15 mouse cellular contexts compared by ENCODE assay signal in genomic region chr13:20127553-20127952, GRCm38 (mm10). TPM values are rescaled to one million over a fixed set of nuclear protein-coding genes. Genes with fewer than 3 reads are reported as not detected.
A peak's percentile ranks its signal among the peaks of the same experiment; 100 is the strongest.
DNase-seq lines count a peak whose midpoint lies in the region; ATAC-seq lines count a peak whose summit lies in the region.
"Had no signal": no experiment of that assay in that cellular context is flagged by ENCODE, and none has a peak within 500 bp of the region (broad histone marks: within the 10 kb centered on the region; RNA-seq: fewer than 3 reads in every experiment).

No protein-coding gene starts in this region.

- WGBS in heart, embryonic 15.5 days = 70% methylated on average over 4 of the region's 4 CpGs
- 74% methylated on average over 4 of the region's 4 CpGs for WGBS in heart, embryonic 10.5 days
- WGBS in lung, embryonic 15.5 days = 67% methylated on average over 4 of the region's 4 CpGs
- WGBS in macrophage (ENCODE audit: missing documents) = 0% methylated on average over 4 of the region's 4 CpGs

- H3K4me3 ChIP-seq in heart, embryonic 15.5 days = no peak overlapping the region
- H3K4me3 ChIP-seq in heart, embryonic 10.5 days = no peak overlapping the region
- no peak overlapping the region for H3K4me3 ChIP-seq in lung, embryonic 15.5 days
- H3K4me3 ChIP-seq in macrophage (ENCODE audit: inconsistent target) = no peak overlapping the region
- H3K4me3 ChIP-seq: erythroblast, embryonic 14.5 days; heart, embryonic 13.5 days; midbrain, embryonic 13.5 days; neural tube, embryonic 12.5 days had no signal

- H3K4me1 ChIP-seq in heart, embryonic 15.5 days (replicated peaks) = peaks cover 3% of the 10 kb centered on the region; the same call in 1 of the 2 replicates
- peaks cover 5% of the 10 kb centered on the region; the same call in 1 of the 2 replicates for H3K4me1 ChIP-seq in heart, embryonic 10.5 days
- H3K4me1 ChIP-seq in lung, embryonic 15.5 days = peaks cover 59% of the 10 kb centered on the region
- H3K4me1 ChIP-seq: midbrain, embryonic 13.5 days; neural tube, embryonic 12.5 days had no signal

- no peak overlapping the region for H3K4me2 ChIP-seq in heart, embryonic 15.5 days
- no peak overlapping the region for H3K4me2 ChIP-seq in lung, embryonic 15.5 days
- H3K4me2 ChIP-seq: heart, embryonic 13.5 days; midbrain, embryonic 13.5 days; neural tube, embryonic 12.5 days had no signal

- H3K27me3 ChIP-seq in heart, embryonic 15.5 days = no peaks in the 10 kb centered on the region
- no peaks in the 10 kb centered on the region for H3K27me3 ChIP-seq in heart, embryonic 10.5 days (ENCODE audit: insufficient read depth, poor library complexity, severe bottlenecking)
- H3K27me3 ChIP-seq in lung, embryonic 15.5 days = no peaks in the 10 kb centered on the region
- H3K27me3 ChIP-seq: heart, embryonic 13.5 days; midbrain, embryonic 13.5 days; neural tube, embryonic 12.5 days had no signal

- H3K9ac ChIP-seq in heart, embryonic 15.5 days = no peak overlapping the region
- no peak overlapping the region for H3K9ac ChIP-seq in lung, embryonic 15.5 days
- H3K9ac ChIP-seq: heart, embryonic 13.5 days; midbrain, embryonic 13.5 days; neural tube, embryonic 12.5 days had no signal

- peaks cover 91% of the 10 kb centered on the region for H3K79me2 ChIP-seq in macrophage (ENCODE audit: inconsistent target)

- H3K27ac ChIP-seq in heart, embryonic 15.5 days = no peak overlapping the region
- no peak overlapping the region for H3K27ac ChIP-seq in heart, embryonic 10.5 days
- 0 out of 2 replicates have a peak overlapping the region, but pooled peaks have one; percentile 19 for H3K27ac ChIP-seq in lung, embryonic 15.5 days
- peak overlapping the region; percentile 96 for H3K27ac ChIP-seq in macrophage
- H3K27ac ChIP-seq: heart, embryonic 13.5 days; midbrain, embryonic 13.5 days; neural tube, embryonic 12.5 days had no signal

- H3K9me3 ChIP-seq in heart, embryonic 15.5 days (replicated peaks) = no peaks in the 10 kb centered on the region
- H3K9me3 ChIP-seq in heart, embryonic 10.5 days = no peaks in the 10 kb centered on the region
- H3K9me3 ChIP-seq in lung, embryonic 15.5 days = no peaks in the 10 kb centered on the region
- H3K9me3 ChIP-seq: heart, embryonic 13.5 days; midbrain, embryonic 13.5 days; neural tube, embryonic 12.5 days had no signal

- H3K36me3 ChIP-seq in heart, embryonic 15.5 days = no peaks in the 10 kb centered on the region
- no peaks in the 10 kb centered on the region for H3K36me3 ChIP-seq in heart, embryonic 10.5 days
- H3K36me3 ChIP-seq in lung, embryonic 15.5 days = no peaks in the 10 kb centered on the region
- H3K36me3 ChIP-seq in macrophage (ENCODE audit: inconsistent target) = no peaks in the 10 kb centered on the region
- H3K36me3 ChIP-seq: heart, embryonic 13.5 days; midbrain, embryonic 13.5 days; neural tube, embryonic 12.5 days had no signal

- DNase-seq in heart, embryonic 10.5 days (ENCODE audit: low spot score) = no peak
- DNase-seq in lung, postnatal 14 days = no peak
- DNase-seq in MEL-GATA-1-ER (ENCODE audit: extremely low read depth, low read depth) = peak; percentile 36
- DNase-seq in cerebellum, adult 11-12 months = no peak
- DNase-seq: adrenal gland, adult 8-10 months; retina, postnatal 1 day had no signal

- 0 out of 2 replicates have a peak, but pooled peaks have one; percentile 43 for ATAC-seq in heart, embryonic 15.5 days (replicated peaks; ENCODE audit: insufficient number of reproducible peaks, insufficient read depth, low FRiP score, low read depth)
- no peak for ATAC-seq in lung, embryonic 15.5 days (ENCODE audit: borderline replicate concordance, extremely low read depth, low FRiP score, low TSS enrichment)
- no peak for ATAC-seq in erythroid progenitor cell, adult 5-6 weeks (replicated peaks; ENCODE audit: low FRiP score, poor library complexity, severe bottlenecking)
- ATAC-seq: CD4-positive, CD25-positive, alpha-beta regulatory T cell, adult 4 months; midbrain, embryonic 13.5 days had no signal

RNA-seq across cellular contexts. Expression of gene Elmo1, which starts 37.2 kb away (rescaled TPM):
- polyA plus RNA-seq in heart, embryonic 15.5 days (2015; fragmentation: Nextera tagmentation; extraction: Ambion mirVana) = 10.1 and 17.6 TPM in 2 replicates
- polyA plus RNA-seq in heart, embryonic 10.5 days (2016; fragmentation: Nextera tagmentation; extraction: Ambion mirVana) = 9.4 and 11.5 TPM in 2 replicates
- polyA plus RNA-seq in lung, embryonic 15.5 days (2015; fragmentation: Nextera tagmentation; extraction: Ambion mirVana) = 32.8 and 37.1 TPM in 2 replicates
- 100 to 1,000 TPM; 288 to 518 (median 336) TPM for total RNA-seq in macrophage (2018; cell fraction: chromatin; rRNA removed)
- 10 to 100 TPM; 26.3 to 39.5 (median 30.3) TPM for total RNA-seq in macrophage (2018; cell fraction: cytosol; rRNA removed)
- 100 to 1,000 TPM in 22 of 26 experiments, 10 to 100 TPM in 4; 95.7 to 372 (median 152) TPM for total RNA-seq in macrophage (2018; cell fraction: nucleus; rRNA removed)
- 20.9 to 48.4 TPM (median 31.3 TPM) in 3 replicates for polyA plus RNA-seq in macrophage (2018)
- 20.5 and 20.9 TPM in 2 replicates for total RNA-seq in erythroid progenitor cell, adult 5-6 weeks (2015; ENCODE audit: low replicate concordance)
- 5.7 and 9.6 TPM in 2 replicates for total RNA-seq in erythroid progenitor cell, adult 5-6 weeks (2017; ENCODE audit: low replicate concordance)

Comparison
In these comparisons a context has a peak if more than half of its experiments do, and no peak if none do; other contexts are left out.
1. H3K27ac ChIP-seq: peak in lung, embryonic 15.5 days (single experiment) and macrophage (single experiment); none in heart, embryonic 15.5 days (single experiment) and heart, embryonic 10.5 days (single experiment).